Mouse (Mus musculus) cerebellum, adult 8-10 months (tissue): ENCODE results near the gene Hist1h3g.
"Not testable (repeated sequence)": the region's sequence is repeated elsewhere in the genome, so short reads cannot be mapped to it uniquely, and the experiment has no call there.

Source experiments
- DNase-seq: peaks from one replicate; pipeline ENCODE4 v3.0.0; 2022

Gene Hist1h3g

DNA sequence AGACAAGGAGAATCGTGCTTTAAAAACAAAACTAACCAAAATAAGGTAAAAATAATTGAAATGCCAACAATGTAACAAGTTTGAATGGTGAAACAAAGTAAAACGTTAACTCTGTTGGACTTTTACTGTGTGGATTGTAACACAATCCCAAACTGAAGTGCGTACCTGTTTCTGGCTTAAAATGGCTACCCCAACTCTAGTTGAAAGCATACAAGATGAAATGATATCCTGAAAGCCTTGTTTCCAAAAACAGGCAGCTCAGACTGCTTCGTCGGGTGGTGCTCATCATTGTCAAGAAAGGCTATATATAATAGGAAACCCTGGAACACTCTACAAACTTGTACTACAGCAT lies 26.3 kb downstream of the Hist1h3g start:
- not testable (repeated sequence) for DNase-seq

DNA sequence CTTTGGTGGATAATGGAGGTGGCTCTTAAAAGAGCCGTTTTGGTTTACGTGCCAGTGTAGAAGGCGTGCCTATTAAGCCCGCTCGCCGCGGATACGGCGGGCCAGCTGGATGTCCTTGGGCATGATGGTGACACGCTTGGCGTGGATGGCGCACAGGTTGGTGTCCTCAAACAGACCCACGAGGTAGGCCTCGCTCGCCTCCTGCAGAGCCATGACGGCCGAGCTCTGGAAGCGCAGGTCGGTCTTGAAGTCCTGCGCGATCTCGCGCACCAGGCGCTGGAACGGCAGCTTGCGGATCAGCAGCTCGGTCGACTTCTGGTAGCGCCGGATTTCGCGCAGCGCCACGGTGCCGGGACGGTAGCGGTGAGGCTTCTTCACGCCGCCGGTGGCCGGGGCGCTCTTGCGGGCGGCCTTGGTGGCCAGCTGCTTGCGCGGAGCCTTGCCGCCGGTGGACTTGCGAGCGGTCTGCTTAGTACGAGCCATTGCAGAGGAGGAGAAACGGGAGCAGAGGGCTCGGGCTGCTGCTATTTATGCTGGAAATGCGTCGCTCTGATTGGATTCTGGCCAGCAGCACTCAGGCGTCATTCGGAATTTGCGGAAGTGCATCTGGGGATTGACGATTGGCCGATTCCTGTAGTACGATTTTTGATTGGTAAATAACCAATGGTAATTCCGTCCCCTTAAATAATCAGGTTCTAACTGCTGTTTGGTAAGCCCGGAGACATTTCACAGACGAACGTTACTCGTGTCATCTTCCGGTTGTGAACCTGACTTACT lies 26.8 kb downstream of the Hist1h3g start, which contains the start of gene Hist1h3e:
Gene Hist1h3e, minus strand, starts transcription at position 487 of the 777 bp plus-strand sequence.
- DNase-seq: peak; percentile 90

GRCm38 (mm10) chr13:23562699-23563462 lies 27.7 kb downstream of the Hist1h3g start:
- DNase-seq: no peak

GRCm38 (mm10) chr13:23564482-23564881 lies 29.3 kb downstream of the Hist1h3g start:
- no peak for DNase-seq

DNA sequence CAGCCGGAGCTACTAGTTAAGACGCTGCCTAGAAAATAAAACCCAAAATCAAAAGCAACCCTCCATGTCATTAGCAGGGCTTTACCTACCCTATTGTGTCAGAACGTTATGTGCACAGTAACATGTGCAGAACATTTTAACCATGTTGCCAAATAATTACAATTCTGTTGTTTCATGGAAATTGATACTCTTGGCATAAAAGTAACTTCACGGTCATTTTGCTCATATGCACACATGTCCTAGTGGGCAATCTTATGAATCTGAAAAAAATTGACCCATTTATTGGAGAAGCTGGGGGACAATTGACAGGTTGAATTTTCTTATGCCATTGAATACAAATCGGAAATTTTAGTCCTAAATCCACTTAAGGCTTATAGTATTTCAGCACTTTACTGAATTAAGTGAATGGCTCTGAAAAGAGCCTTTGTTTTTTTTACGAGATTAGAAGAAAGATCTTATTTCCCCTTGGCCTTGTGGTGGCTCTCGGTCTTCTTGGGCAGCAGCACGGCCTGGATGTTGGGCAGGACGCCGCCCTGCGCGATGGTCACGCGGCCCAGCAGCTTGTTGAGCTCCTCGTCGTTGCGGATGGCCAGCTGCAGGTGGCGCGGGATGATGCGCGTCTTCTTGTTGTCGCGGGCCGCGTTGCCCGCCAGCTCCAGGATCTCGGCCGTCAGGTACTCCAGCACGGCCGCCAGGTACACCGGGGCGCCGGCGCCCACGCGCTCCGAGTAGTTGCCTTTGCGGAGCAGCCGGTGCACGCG lies 35.2 kb downstream of the Hist1h3g start:
- not testable (repeated sequence) for DNase-seq

GRCm38 (mm10) chr13:23571022-23571503 lies 35.8 kb downstream of the Hist1h3g start, which contains the start of the genes Hist1h2ae and Hist1h2bg:
Gene Hist1h2ae (minus strand): TSS chr13:23571220.
Gene Hist1h2bg (plus strand): TSS chr13:23571396.
- DNase-seq: peak; percentile 51

- DNase-seq: not testable (repeated sequence)
Measured at GRCm38 (mm10) chr13:23571504-23572217, 36.4 kb downstream of the Hist1h3g start.

DNA sequence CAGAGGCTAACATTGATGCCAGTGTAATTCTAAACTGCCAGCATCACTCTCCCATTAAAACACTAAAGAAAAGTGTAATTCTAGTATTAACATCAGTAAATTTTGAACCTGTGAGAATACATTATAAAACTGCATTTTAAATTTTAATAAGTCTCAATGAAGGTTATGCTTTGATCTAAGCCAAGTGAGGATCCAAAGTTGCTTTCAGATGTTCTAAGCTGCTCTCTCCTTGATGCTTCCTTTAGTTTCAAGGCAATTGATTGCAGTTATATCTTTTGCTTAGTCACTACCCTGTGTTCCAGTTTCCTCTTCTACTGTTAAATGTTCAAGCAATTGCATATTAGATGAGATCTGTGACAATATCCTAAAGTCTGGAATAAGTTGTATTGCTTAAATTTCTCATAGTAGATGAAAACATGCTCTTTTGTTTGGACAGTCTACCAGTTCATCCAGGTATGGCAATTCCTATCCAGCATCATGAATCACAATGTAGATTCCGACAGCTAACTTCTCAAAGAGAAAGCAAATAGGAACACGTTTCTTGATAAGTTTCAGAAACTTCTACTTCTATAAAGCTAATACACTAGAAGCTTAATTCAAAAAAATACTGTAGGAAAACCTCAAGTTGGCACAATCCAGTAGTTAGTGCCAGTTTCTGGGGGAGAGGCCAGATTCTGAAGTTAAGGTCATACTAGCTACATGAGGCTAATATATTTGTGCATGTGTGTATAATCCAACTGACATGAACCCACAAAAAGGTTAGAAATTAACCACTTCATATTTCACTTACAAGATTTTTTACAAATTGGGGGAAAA lies 37.2 kb downstream of the Hist1h3g start:
- no peak for DNase-seq

GRCm38 (mm10) chr13:23573034-23573897 lies 38.0 kb downstream of the Hist1h3g start:
- DNase-seq: not testable (repeated sequence)

DNA sequence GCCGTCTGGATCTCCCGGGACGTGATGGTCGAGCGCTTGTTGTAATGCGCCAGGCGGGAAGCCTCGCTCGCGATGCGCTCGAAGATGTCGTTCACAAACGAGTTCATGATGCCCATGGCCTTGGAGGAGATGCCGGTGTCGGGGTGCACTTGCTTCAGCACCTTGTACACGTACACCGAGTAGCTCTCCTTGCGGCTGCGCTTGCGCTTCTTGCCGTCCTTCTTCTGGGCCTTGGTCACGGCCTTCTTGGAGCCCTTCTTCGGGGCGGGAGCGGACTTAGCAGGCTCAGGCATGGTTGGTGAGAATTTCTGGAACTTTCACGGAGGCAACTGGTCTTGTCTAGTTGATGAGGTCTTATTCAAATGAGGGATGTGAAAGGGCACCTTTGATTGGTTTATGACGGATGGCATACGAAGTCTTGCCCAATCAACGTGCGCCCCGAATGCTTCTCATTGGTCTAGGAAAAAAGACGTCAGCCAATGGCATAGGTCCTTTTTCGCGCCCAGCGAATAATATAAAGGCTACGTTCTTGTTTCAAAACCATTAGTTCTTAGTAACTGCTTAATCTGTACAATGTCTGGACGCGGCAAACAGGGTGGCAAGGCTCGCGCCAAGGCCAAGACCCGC lies 38.8 kb downstream of the Hist1h3g start, which contains the start of the genes Hist1h2bf and Hist1h2ad:
Gene Hist1h2bf, minus strand, starts transcription at position 299 of the 627 bp plus-strand sequence.
Gene Hist1h2ad, plus strand, starts transcription at position 484 of the 627 bp plus-strand sequence.
- DNase-seq: peak; percentile 60

GRCm38 (mm10) chr13:23574546-23575170 lies 39.4 kb downstream of the Hist1h3g start:
- DNase-seq: not testable (repeated sequence)

GRCm38 (mm10) chr13:23575271-23575851 lies 40.1 kb downstream of the Hist1h3g start, which contains the start of gene Hist1h3d:
Gene Hist1h3d (plus strand): TSS chr13:23575763.
- no peak for DNase-seq

DNA sequence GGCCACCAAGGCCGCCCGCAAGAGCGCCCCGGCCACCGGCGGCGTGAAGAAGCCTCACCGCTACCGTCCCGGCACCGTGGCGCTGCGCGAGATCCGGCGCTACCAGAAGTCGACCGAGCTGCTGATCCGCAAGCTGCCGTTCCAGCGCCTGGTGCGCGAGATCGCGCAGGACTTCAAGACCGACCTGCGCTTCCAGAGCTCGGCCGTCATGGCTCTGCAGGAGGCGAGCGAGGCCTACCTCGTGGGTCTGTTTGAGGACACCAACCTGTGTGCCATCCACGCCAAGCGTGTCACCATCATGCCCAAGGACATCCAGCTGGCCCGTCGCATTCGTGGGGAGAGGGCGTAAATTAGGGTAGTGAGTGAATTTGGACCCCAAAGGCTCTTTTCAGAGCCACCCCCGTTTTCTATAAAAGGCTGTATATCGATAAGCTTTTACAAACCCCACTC lies 40.7 kb downstream of the Hist1h3g start:
- DNase-seq: not testable (repeated sequence)

GRCm38 (mm10) chr13:23576351-23576881 lies 41.2 kb downstream of the Hist1h3g start:
- DNase-seq: no peak

DNA sequence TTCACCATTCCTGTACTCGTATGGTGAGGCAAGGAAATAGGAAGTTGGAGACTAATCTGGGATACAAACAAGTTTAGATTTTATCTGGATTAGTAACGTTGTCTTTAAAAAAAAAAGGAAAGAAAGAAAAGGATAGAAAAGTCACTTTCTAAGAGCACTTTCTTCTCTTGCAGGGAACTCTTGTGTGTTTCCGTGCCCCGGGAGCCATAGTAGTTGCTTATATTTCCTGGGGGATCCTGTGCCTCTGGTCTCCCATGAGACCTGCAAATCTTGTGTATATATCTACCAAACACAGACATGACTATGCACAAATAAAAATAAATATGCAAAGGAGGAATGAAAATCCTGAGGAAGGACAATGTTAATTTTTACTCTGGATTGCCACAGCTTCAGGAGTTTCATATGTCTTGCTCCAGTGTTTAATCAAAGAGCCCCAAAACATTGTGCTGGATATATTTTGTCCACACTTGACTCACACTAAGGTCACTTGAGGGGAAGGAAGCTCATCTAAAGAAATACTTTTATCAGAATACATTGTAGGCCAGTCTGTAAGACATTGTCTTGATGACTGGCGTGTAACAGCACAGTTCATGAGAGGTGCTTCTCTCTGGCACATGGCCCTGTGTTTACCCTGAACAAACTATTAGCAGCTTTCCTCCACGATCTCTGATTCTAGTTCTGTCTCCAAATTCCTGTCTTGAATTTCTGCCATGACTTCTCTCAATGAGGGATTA lies 41.9 kb downstream of the Hist1h3g start:
- DNase-seq: no peak

GRCm38 (mm10) chr13:23577835-23578234 lies 42.6 kb downstream of the Hist1h3g start:
- DNase-seq: no peak
